Mouse (Mus musculus) testis, adult 2 months (tissue): ENCODE data around the gene Gmip.

Source experiments
- CTCF ChIP-seq: fragments of 200-500 bp; IDR thresholded peaks from 2 replicates; pipeline ENCODE4 v1.5.1; 2012; ENCODE audit warnings: low read depth, mild to moderate bottlenecking, inconsistent platforms, low read length, moderate library complexity; ENCODE audit not compliant: control insufficient read depth, insufficient read depth, insufficient replicate concordance
- POLR2A ChIP-seq: fragments of 200-500 bp; IDR thresholded peaks from 2 replicates; pipeline ENCODE4 v1.6.1; 2012; ENCODE audit warnings: low read depth, mild to moderate bottlenecking, inconsistent platforms, low read length, moderate library complexity; ENCODE audit not compliant: control insufficient read depth

GRCm38 (mm10) chr8:69820466-69820865 is 12.0 kb downstream of the Gmip start:
- TF ChIP-seq CTCF (no peak), POLR2A (no peak)
